Mouse (Mus musculus) liver, embryonic 13.5 days (tissue): ENCODE measurements at regions not wholly inside any gene's neighbourhood (a gene's known extent, or its start where the extent isn't known, plus 50 kb on each side); places are given as distances from the start of the nearest gene placed in this dataset.
"Not testable (repeated sequence)": the region's sequence is repeated elsewhere in the genome, so short reads cannot be mapped to it uniquely, and the experiment has no call there.

Source experiments
- ATAC-seq: fragments of 200-750 bp; cut with Nextera tagmentation; 2 replicates; pipeline ENCODE4 v1.8.0; 2017; ENCODE audit warnings: low read depth, mild to moderate bottlenecking, moderate number of reproducible peaks, moderate library complexity
- DNase-seq: peaks from one replicate; pipeline ENCODE4 v3.0.0; 2022
- H3K27ac ChIP-seq: fragments of 300-500 bp; sonication (generic); 2 replicates; pipeline ENCODE4 v1.5.1; 2015; ENCODE audit warnings: moderate library complexity, mild to moderate bottlenecking, inconsistent platforms
- H3K27me3 ChIP-seq: fragments of 300-500 bp; sonication (generic); 2 replicates; pipeline ENCODE4 v1.6.1; 2015; ENCODE audit warnings: mild to moderate bottlenecking, inconsistent platforms
- H3K36me3 ChIP-seq: fragments of 300-500 bp; sonication (generic); 2 replicates; pipeline ENCODE4 v1.6.1; 2015; ENCODE audit warnings: mild to moderate bottlenecking, inconsistent platforms
- H3K4me1 ChIP-seq: fragments of 300-500 bp; sonication (generic); replicated peaks from 2 replicates; pipeline ENCODE4 v1.6.1; 2015; ENCODE audit warnings: inconsistent platforms
- H3K4me2 ChIP-seq: fragments of 300-500 bp; sonication (generic); 2 replicates; pipeline ENCODE4 v1.6.1; 2015; ENCODE audit warnings: inconsistent platforms, mild to moderate bottlenecking, moderate library complexity
- H3K4me3 ChIP-seq: fragments of 300-500 bp; sonication (generic); replicated peaks from 2 replicates; pipeline ENCODE4 v1.5.1; 2015; ENCODE audit warnings: mild to moderate bottlenecking, inconsistent platforms
- H3K9ac ChIP-seq: fragments of 300-500 bp; sonication (generic); 2 replicates; pipeline ENCODE4 v1.6.1; 2015; ENCODE audit warnings: mild to moderate bottlenecking, inconsistent platforms
- H3K9me3 ChIP-seq: fragments of 300-500 bp; sonication (generic); replicated peaks from 2 replicates; pipeline ENCODE4 v1.6.1; 2016; ENCODE audit warnings: inconsistent platforms
- WGBS: fragments of 180-500 bp; shearing (Covaris S2); methylation state at CpG from one replicate; pipeline ENCODE4 v1.1.7; 2015; ENCODE audit not compliant: insufficient replicate concordance; 5-methylcytosine and 5-hydroxymethylcytosine counted together

DNA sequence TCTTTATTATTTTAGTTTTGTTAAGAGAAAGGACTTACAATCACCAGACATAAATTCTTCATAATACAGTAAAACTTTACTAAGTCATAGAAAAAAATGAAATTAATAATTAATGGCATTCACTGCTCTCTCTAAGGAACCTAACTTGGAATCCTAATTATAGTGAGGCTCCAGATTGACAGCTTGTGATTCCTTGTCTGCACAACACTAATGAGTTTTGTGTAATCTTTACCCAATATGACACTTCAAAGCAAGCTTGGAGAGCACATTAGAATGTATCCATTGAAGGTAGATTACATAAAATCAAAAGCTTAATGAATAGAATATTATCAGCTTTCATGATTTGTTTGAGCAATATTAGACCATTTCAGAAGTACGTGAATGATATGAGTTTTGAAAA, 1914.7 kb downstream of the Efna5 start:
- WGBS, result 76% methylated on average over 1 of the region's 1 CpGs
- Histone ChIP-seq H3K9me3 (no peaks in the 10 kb centered on the region), H3K27ac (no peak overlapping the region), H3K4me3 (no peak overlapping the region), H3K27me3 (no peaks in the 10 kb centered on the region), H3K36me3 (no peaks in the 10 kb centered on the region), H3K4me1 (no peaks in the 10 kb centered on the region), H3K4me2 (no peak overlapping the region), H3K9ac (no peak overlapping the region)
- no peak for ATAC-seq
- no peak for DNase-seq

DNA sequence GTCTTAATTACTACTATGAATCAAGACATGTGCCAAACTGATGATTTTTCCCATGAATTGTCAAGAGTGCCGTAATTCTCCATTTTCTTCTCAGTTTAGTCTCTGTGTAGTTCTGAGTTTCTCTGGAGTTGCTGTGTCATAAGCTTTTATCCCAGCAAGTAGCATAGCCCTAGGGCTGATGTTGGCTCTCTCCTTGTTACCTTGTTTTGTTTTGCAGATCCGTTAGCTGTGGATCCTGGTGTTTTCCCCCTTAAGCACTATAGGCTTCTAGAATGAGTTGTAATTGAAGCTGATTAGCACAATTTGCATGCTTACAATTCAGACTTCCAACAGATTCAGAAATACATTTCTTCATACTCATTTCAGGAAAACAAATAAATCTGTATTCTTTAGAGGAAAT, 1915.5 kb downstream of the Efna5 start:
- ATAC-seq (no peak), DNase-seq (no peak)
- 68% methylated on average over 2 of the region's 2 CpGs for WGBS
- Histone ChIP-seq H3K4me3 (no peak overlapping the region), H3K27me3 (no peaks in the 10 kb centered on the region), H3K4me2 (no peak overlapping the region), H3K4me1 (no peaks in the 10 kb centered on the region), H3K36me3 (no peaks in the 10 kb centered on the region), H3K9me3 (no peaks in the 10 kb centered on the region), H3K27ac (no peak overlapping the region), H3K9ac (no peak overlapping the region)

DNA sequence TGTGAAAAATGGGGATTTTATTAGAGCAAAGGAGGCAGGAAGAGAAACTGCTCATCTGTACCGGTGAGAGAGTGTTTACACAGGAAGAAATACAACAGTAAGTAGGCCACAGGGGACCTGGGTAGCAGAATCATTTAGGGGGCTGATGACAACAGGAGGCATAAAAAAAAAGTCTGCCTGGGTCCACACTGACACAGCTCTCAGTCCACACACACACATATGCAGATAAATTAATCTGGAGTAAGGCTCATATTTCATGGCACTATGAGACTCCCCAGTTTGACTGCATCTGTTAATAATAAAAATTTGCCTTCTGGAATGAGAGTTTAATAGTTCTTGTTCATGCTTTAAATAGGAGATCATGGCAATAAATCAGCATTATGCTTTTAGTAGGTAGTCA, 1929.7 kb downstream of the Efna5 start:
- DNase-seq (no peak), ATAC-seq (no peak)
- 58% methylated on average over 1 of the region's 1 CpGs for WGBS
- H3K4me3 ChIP-seq, result no peak overlapping the region
- H3K36me3 ChIP-seq, result no peaks in the 10 kb centered on the region
- H3K4me2 ChIP-seq, result no peak overlapping the region
- H3K4me1 ChIP-seq, result no peaks in the 10 kb centered on the region
- H3K27ac ChIP-seq, result no peak overlapping the region
- H3K27me3 ChIP-seq, result no peaks in the 10 kb centered on the region
- H3K9ac ChIP-seq, result no peak overlapping the region
- H3K9me3 ChIP-seq, result no peaks in the 10 kb centered on the region

DNA sequence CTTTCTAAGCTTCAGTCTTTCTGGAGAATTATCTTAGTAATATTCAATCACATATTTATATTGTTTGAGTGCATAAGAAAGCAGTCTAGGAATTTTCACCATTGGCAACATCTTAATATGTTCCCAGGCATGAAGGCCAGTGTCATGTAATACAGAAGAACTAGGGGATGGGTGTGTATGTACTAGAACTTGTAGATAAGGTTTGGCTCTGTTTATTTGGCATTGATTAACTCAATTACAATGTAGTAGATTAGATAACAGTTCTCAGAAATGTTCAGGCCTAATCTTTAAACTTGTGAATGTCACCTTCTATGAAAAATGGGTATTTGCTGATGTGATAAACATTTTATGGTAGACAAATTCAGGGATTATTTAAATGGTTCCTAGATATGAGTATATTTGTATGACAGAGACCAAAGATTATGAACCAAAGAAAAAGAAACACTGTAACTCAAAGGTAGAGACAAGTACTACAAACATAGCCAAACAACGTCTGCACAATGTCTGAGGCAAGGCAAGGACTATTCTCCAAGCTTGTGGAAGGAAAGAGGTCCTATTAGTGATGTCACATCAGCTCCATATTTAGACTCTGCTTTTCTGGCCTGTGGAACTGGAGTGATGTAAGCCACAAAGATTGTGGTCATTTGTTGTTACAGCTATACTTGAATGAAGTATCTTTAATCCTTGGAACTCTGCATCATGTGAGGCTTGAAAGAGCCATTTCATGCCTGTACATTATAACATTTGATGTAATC, 1924.8 kb upstream of the Nudt12 start:
- 56% methylated on average over 1 of the region's 1 CpGs for WGBS
- no peak for DNase-seq
- Histone ChIP-seq H3K9ac (no peak overlapping the region), H3K36me3 (no peaks in the 10 kb centered on the region), H3K27ac (no peak overlapping the region), H3K4me1 (no peaks in the 10 kb centered on the region), H3K4me2 (no peak overlapping the region), H3K9me3 (no peaks in the 10 kb centered on the region), H3K4me3 (no peak overlapping the region), H3K27me3 (no peaks in the 10 kb centered on the region)
- ATAC-seq, result no peak

DNA sequence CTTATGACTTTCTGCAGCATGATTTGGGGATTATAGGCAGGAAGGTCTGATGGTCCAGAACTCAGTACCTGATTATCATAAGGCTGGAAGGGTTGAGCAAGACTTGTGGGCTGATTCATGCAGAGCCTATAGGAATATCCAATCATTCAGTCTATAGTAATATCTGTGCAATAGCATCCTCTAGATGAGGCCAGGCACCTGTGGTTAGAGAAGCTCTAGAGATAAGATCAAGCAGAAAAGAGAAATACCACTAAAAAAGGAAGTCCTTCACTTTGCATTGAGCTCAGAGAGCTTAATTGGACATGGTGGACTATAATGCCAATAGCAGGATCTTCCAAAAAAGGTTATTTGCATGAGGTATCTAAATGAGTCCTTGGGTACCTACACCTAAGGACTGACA, 1921.1 kb upstream of the Nudt12 start:
- Histone ChIP-seq H3K27ac (no peak overlapping the region), H3K9ac (no peak overlapping the region), H3K4me3 (no peak overlapping the region), H3K4me2 (no peak overlapping the region), H3K9me3 (no peaks in the 10 kb centered on the region), H3K36me3 (no peaks in the 10 kb centered on the region), H3K27me3 (no peaks in the 10 kb centered on the region), H3K4me1 (no peaks in the 10 kb centered on the region)
- no peak for DNase-seq
- ATAC-seq, result no peak

DNA sequence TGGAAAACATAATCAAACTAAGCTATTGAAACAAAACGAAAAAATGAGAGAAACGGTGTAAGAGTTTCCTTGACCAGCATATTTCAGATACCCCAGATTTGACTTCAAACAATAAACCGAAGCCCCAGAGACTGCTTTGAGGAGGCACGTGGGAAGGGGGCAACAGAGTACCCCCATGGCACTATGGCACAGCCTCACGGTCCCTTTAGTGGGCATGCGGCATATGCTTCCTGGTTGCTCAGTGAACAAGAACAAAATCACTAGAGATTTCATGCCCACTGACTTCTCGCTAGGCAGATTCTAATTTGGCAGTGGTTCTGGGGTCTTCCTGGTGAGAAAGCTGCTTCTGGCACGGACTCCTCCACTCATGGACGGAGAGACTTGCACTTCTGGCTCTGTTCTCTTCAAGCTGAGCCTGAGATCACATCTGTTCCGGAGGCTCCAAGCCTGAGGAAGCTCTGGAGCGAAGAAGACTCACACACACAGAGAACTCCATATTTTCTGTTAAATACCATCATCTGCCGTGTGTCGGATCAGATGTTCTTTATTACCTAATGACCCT, 1912.7 kb upstream of the Nudt12 start:
- Histone ChIP-seq H3K4me3 (no peak overlapping the region), H3K9ac (no peak overlapping the region), H3K27ac (no peak overlapping the region), H3K27me3 (no peaks in the 10 kb centered on the region), H3K9me3 (no peaks in the 10 kb centered on the region), H3K4me2 (no peak overlapping the region), H3K4me1 (no peaks in the 10 kb centered on the region), H3K36me3 (no peaks in the 10 kb centered on the region)
- ATAC-seq (no peak), DNase-seq (no peak)
- WGBS, result 81% methylated on average over 13 of the region's 13 CpGs

DNA sequence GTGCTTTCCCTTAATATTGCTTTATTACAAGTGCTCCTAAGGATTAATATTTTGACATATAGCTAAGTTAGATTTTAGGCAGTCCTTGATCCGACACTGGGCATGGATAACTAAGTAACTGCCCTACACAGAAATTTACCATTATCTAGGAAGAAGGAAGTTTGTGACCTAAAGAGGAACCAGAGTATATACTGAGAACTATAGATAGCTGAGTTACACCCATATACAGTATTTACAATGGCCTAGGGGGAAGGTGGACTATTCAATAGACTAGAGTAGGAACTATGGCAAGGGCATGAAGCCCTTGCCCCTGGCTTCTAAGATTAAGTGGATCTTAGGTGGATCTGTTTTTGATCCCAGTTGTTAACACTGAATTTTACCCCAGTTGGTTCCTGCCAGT, 1869.5 kb upstream of the Nudt12 start:
- not testable (repeated sequence) for H3K27ac ChIP-seq, H3K36me3 ChIP-seq, H3K27me3 ChIP-seq, DNase-seq, H3K9me3 ChIP-seq, H3K4me3 ChIP-seq, H3K9ac ChIP-seq, H3K4me2 ChIP-seq, H3K4me1 ChIP-seq, ATAC-seq
- WGBS, result 63% methylated on average over 1 of the region's 1 CpGs

DNA sequence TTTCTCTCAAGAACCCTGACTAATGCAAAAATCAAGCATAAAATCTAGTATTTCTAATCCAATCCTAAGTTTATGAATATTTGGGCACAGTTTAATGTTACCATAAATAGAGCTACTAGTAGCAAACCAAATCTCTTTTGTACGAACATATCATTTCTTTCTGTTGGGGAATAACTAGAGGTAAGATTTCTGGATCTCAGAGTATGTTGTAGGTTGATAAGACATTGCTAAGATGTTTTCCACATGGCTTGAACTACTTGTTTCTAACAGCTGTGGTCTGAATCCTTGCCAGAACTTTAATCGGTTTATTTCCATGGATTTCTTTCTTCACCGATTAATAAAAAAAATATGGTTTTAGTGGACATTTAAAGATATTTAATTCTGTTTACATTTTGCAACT, 1844.3 kb upstream of the Nudt12 start:
- 69% methylated on average over 3 of the region's 3 CpGs for WGBS
- H3K36me3 ChIP-seq, result no peaks in the 10 kb centered on the region

DNA sequence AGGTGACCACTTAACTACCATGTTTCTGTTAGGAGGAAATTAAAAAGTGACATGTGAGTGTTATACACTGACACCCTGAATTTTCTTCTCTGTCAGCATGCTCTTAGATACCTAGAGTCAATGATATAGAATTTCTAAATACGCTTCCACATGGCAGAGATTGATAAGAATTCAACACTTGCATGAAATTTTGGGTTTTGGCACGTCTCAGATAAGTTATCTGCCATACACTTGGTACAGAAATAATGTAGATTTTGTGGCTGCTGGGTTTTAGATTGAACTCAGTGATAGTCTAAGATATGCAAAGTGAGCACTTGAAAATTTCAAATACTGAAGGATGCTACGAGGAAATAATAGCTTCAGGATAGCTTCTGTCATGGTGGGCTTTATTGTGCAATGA, 1841.5 kb upstream of the Nudt12 start:
- no peak overlapping the region for H3K9ac ChIP-seq
- H3K27ac ChIP-seq, result no peak overlapping the region
- H3K4me1 ChIP-seq, result no peaks in the 10 kb centered on the region
- H3K9me3 ChIP-seq, result 0 out of 2 replicates have a peak, but pooled peaks cover 4% of the 10 kb centered on the region
- ATAC-seq (no peak), DNase-seq (no peak)
- no peaks in the 10 kb centered on the region for H3K36me3 ChIP-seq
- 38% methylated on average over 3 of the region's 3 CpGs for WGBS
- no peak overlapping the region for H3K4me3 ChIP-seq
- no peaks in the 10 kb centered on the region for H3K27me3 ChIP-seq
- H3K4me2 ChIP-seq, result no peak overlapping the region

More for the DNA sequence above, 1844.3 kb upstream of the Nudt12 start:
- Histone ChIP-seq H3K27me3 (no peaks in the 10 kb centered on the region), H3K4me3 (no peak overlapping the region), H3K9me3 (0 out of 2 replicates have a peak, but pooled peaks cover 4% of the 10 kb centered on the region), H3K9ac (no peak overlapping the region), H3K4me1 (no peaks in the 10 kb centered on the region), H3K27ac (no peak overlapping the region), H3K4me2 (no peak overlapping the region)
- DNase-seq (no peak), ATAC-seq (no peak)

DNA sequence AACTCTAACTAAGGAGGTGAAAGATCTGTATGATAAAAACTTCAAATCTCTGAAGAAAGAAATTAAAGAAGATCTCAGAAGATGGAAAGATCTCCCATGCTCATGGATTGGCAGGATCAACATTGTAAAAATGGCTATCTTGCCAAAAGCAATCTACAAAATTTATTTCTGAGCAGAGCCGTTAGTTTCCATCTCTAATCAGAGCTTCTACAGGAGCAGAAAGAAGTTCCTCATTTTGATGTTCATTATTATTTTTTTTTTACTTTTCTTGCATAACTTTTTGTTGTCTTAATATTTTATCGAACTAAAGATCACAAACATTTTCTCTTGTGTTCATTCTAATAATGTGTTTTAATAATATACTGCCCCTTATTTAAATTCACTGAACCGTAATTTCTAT, 1825.6 kb upstream of the Nudt12 start:
- WGBS, result 68% methylated on average over 3 of the region's 3 CpGs
- H3K36me3 ChIP-seq, H3K9ac ChIP-seq, ATAC-seq, DNase-seq, H3K4me2 ChIP-seq, H3K9me3 ChIP-seq, H3K4me3 ChIP-seq, H3K4me1 ChIP-seq, H3K27me3 ChIP-seq, H3K27ac ChIP-seq: not testable (repeated sequence)

DNA sequence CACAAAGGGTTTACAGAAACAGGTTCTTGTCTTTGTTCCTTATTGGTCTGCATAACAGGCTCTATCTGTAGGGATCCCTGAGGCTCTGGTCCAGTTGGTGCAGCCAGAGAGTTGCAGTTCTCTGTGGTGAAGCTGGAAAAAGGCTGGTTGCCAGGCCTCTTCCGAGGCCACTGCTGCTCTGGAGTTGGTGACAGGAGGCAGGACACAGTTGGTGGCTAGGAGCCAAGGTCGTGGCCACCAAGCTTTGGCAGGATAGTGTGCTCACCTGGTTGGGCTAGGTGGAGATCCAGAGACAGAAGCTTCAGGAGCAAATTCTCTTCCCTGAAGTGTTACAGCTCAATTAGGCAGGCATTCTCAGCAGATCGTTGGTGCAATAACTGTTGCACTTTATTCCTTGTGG, 1819.4 kb upstream of the Nudt12 start:
- Histone ChIP-seq H3K4me1 (no peaks in the 10 kb centered on the region), H3K27me3 (no peaks in the 10 kb centered on the region), H3K4me2 (no peak overlapping the region), H3K9ac (no peak overlapping the region), H3K4me3 (no peak overlapping the region), H3K9me3 (no peaks in the 10 kb centered on the region), H3K36me3 (no peaks in the 10 kb centered on the region), H3K27ac (no peak overlapping the region)
- ATAC-seq, result no peak
- 51% methylated on average over 3 of the region's 3 CpGs for WGBS
- no peak for DNase-seq

DNA sequence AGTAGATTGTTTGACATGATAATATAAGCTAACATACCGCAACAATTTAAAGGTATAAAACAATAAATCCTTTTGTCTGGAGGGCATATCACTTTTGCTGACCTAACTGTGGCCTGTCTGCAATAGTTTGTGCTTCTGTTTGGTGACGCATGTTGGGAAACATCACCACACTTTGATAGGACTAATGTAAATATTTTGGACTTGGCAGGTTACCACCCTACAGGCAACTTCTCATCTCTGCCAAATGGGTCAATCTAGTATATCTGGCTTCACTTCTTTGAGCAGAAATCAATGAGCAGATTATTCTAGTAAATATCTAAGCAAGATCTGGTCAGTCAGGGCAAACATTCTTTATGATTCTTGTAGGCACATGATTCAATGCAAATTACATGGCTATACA, 1817.3 kb upstream of the Nudt12 start:
- H3K4me2 ChIP-seq, result no peak overlapping the region
- no peaks in the 10 kb centered on the region for H3K36me3 ChIP-seq
- no peak overlapping the region for H3K9ac ChIP-seq
- no peak overlapping the region for H3K4me3 ChIP-seq
- no peaks in the 10 kb centered on the region for H3K9me3 ChIP-seq
- H3K27me3 ChIP-seq, result no peaks in the 10 kb centered on the region
- ATAC-seq, result no peak
- no peak for DNase-seq
- H3K27ac ChIP-seq, result no peak overlapping the region
- WGBS, result 73% methylated on average over 2 of the region's 2 CpGs
- H3K4me1 ChIP-seq, result no peaks in the 10 kb centered on the region
